Mouse (Mus musculus): ENCODE measurements around the gene Mak. TPM values are rescaled to one million over a fixed set of nuclear protein-coding genes. Genes with fewer than 3 reads are reported as not detected.
A peak's percentile ranks its signal among the peaks of the same experiment; 100 is the strongest.

Mak gene
- total and polyA plus RNA-seq, 2 experiments from 2014 or later = 1.1 to 2.2 TPM

DNA sequence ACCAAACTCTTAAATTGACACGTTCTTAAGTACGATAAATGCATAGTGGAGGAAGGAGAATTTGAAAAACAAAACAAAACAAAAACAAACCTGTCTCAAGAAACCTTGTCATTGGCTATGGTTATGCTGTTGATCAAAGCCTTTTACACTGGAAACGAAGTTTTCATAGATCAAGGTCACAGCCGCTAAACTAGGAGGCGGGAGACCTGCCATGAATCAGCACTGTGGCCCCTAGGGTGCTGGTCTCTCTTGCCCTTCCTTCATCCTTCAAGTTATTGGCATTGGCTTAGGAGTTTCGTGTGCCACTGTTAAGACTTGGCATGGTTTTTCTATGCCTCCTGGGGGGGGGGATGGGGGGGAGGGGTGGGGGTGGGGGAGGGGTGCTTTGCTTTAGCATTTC, 57.9 kb downstream of the Mak start:
- no peak for TF ChIP-seq CTCF (IDR thresholded peaks at IDR 0.05)
- Histone ChIP-seq H3K36me3 (ENCODE audit: insufficient read depth, low read length) (0 out of 2 replicates have a peak, but pooled peaks cover 6% of the 10 kb centered on the region), H3K27ac (ENCODE audit: low read depth, low read length) (no peak overlapping the region), H3K9ac (replicated peaks; ENCODE audit: low read length, poor library complexity, severe bottlenecking) (no peak overlapping the region), H3K27me3 (ENCODE audit: insufficient read depth, low read length) (no peaks in the 10 kb centered on the region), H3K9me3 (ENCODE audit: low read length) (no peaks in the 10 kb centered on the region), H3K4me3 (ENCODE audit: low read depth, low read length) (no peak overlapping the region), H3K4me2 (ENCODE audit: low read depth, low read length, poor library complexity, severe bottlenecking) (no peak overlapping the region), H3K4me1 (ENCODE audit: insufficient read depth, low read length) (peaks cover 4% of the 10 kb centered on the region; the same call in 1 of the 2 replicates)
- DNase-seq (ENCODE audit: low spot score) (no peak), ATAC-seq (ENCODE audit: low FRiP score) (no peak)
- WGBS = 84% methylated on average over 6 of the region's 6 CpGs

GRCm38 (mm10) chr13:41020494-41020893, 59.0 kb downstream of the Mak start:
- DNase-seq (ENCODE audit: low spot score) = no peak
- H3K9ac ChIP-seq (replicated peaks; ENCODE audit: low read length, poor library complexity, severe bottlenecking) = no peak overlapping the region
- H3K4me1 ChIP-seq (ENCODE audit: insufficient read depth, low read length) = peaks cover 5% of the 10 kb centered on the region; the same call in 1 of the 2 replicates
- H3K9me3 ChIP-seq (ENCODE audit: low read length) = no peaks in the 10 kb centered on the region
- ATAC-seq (ENCODE audit: low FRiP score) = no peak
- no peak overlapping the region for H3K4me2 ChIP-seq (ENCODE audit: low read depth, low read length, poor library complexity, severe bottlenecking)
- WGBS = 63% methylated on average over 7 of the region's 7 CpGs
- H3K36me3 ChIP-seq (ENCODE audit: insufficient read depth, low read length) = 0 out of 2 replicates have a peak, but pooled peaks cover 6% of the 10 kb centered on the region
- no peak for TF ChIP-seq CTCF (IDR thresholded peaks at IDR 0.05)
- H3K27ac ChIP-seq (ENCODE audit: low read depth, low read length) = no peak overlapping the region
- no peak overlapping the region for H3K4me3 ChIP-seq (ENCODE audit: low read depth, low read length)
- H3K27me3 ChIP-seq (ENCODE audit: insufficient read depth, low read length) = no peaks in the 10 kb centered on the region

DNA sequence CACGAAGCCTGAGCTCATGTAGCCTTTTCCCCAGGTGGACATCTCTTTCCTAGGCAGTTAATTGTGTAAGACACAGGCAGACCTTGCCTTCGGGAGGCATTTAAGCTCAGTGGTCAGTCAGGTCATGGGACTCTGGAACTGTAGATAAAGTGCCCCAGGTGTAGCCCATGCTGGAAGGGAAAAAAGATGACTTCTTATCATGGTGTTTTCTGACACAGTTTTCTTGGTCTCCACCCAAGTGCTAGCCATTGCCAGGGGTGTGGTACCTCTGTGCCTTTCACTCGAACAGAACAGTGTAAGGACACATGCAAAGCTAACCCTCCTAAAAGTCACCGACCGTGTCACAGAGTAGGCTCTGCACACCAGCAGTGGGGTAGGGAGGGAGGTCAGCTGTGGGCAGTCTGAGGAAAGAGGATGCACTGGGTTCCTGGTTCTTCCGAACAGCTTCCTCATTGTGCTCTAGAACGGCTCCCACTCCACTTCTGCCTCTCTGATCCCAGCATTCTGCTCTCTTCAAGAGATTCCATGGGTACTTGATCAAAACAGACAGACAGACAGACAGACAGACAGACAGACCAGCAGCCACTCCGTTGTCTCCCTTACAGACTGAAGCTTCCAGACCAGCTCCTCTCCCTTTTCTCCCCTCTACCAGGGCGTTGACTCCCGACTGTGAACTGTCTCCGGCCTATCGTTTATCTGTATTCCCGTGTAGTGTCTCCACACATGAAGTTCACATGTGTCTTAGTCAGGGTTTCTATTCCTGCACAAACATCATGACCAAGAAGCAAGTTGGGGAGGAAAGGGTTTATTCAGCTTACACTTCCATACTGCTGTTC, 60.5 kb downstream of the Mak start:
- H3K4me1 ChIP-seq (ENCODE audit: insufficient read depth, low read length) = peaks cover 8% of the 10 kb centered on the region; the same call in 1 of the 2 replicates
- DNase-seq (ENCODE audit: low spot score) (no peak), ATAC-seq (ENCODE audit: low FRiP score) (no peak)
- no peaks in the 10 kb centered on the region for H3K9me3 ChIP-seq (ENCODE audit: low read length)
- 0 out of 2 replicates have a peak, but pooled peaks cover 6% of the 10 kb centered on the region for H3K36me3 ChIP-seq (ENCODE audit: insufficient read depth, low read length)
- no peak overlapping the region for H3K27ac ChIP-seq (ENCODE audit: low read depth, low read length)
- H3K4me2 ChIP-seq (ENCODE audit: low read depth, low read length, poor library complexity, severe bottlenecking) = no peak overlapping the region
- TF ChIP-seq CTCF (IDR thresholded peaks at IDR 0.05) = no peak
- 95% methylated on average over 13 of the region's 13 CpGs for WGBS
- no peaks in the 10 kb centered on the region for H3K27me3 ChIP-seq (ENCODE audit: insufficient read depth, low read length)
- H3K4me3 ChIP-seq (ENCODE audit: low read depth, low read length) = no peak overlapping the region
- no peak overlapping the region for H3K9ac ChIP-seq (replicated peaks; ENCODE audit: low read length, poor library complexity, severe bottlenecking)

GRCm38 (mm10) chr13:41018236-41018635, 61.3 kb downstream of the Mak start:
- Histone ChIP-seq H3K4me1 (ENCODE audit: insufficient read depth, low read length) (peaks cover 8% of the 10 kb centered on the region; the same call in 1 of the 2 replicates), H3K4me2 (ENCODE audit: low read depth, low read length, poor library complexity, severe bottlenecking) (no peak overlapping the region), H3K36me3 (ENCODE audit: insufficient read depth, low read length) (peaks cover 6% of the 10 kb centered on the region; the same call in 1 of the 2 replicates), H3K4me3 (ENCODE audit: low read depth, low read length) (no peak overlapping the region), H3K9me3 (ENCODE audit: low read length) (no peaks in the 10 kb centered on the region), H3K27me3 (ENCODE audit: insufficient read depth, low read length) (no peaks in the 10 kb centered on the region), H3K9ac (replicated peaks; ENCODE audit: low read length, poor library complexity, severe bottlenecking) (no peak overlapping the region), H3K27ac (ENCODE audit: low read depth, low read length) (no peak overlapping the region)
- DNase-seq (ENCODE audit: low spot score) (no peak), ATAC-seq (ENCODE audit: low FRiP score) (no peak)
- 94% methylated on average over 9 of the region's 9 CpGs for WGBS
- no peak for TF ChIP-seq CTCF (IDR thresholded peaks at IDR 0.05)

DNA sequence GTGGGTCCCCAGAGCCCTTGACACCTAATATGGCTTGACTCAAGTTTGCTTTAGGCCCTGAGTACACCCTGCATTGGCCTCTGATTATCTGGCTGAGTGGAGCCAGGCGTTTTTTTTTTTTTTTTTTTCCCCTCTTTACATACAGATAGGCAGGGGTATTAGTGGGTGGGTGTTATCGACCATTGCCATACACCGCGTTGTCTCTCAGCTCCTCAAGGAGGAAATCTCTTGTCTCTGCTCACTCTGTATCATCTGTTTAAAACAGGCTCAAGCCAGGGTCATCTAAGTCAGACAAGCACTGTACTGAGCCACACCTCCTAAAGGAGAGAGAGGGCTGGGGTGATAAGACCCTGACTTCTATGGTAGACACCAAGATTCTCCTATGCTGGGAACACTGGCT, 61.7 kb downstream of the Mak start:
- 87% methylated on average over 4 of the region's 4 CpGs for WGBS
- TF ChIP-seq CTCF (IDR thresholded peaks at IDR 0.05) = no peak
- Histone ChIP-seq H3K36me3 (ENCODE audit: insufficient read depth, low read length) (peaks cover 10% of the 10 kb centered on the region), H3K27ac (ENCODE audit: low read depth, low read length) (no peak overlapping the region), H3K4me3 (ENCODE audit: low read depth, low read length) (no peak overlapping the region), H3K27me3 (ENCODE audit: insufficient read depth, low read length) (no peaks in the 10 kb centered on the region), H3K9ac (replicated peaks; ENCODE audit: low read length, poor library complexity, severe bottlenecking) (no peak overlapping the region), H3K4me2 (ENCODE audit: low read depth, low read length, poor library complexity, severe bottlenecking) (no peak overlapping the region), H3K9me3 (ENCODE audit: low read length) (no peaks in the 10 kb centered on the region), H3K4me1 (ENCODE audit: insufficient read depth, low read length) (peaks cover 8% of the 10 kb centered on the region; the same call in 1 of the 2 replicates)
- DNase-seq (ENCODE audit: low spot score) (no peak), ATAC-seq (ENCODE audit: low FRiP score) (no peak)

DNA sequence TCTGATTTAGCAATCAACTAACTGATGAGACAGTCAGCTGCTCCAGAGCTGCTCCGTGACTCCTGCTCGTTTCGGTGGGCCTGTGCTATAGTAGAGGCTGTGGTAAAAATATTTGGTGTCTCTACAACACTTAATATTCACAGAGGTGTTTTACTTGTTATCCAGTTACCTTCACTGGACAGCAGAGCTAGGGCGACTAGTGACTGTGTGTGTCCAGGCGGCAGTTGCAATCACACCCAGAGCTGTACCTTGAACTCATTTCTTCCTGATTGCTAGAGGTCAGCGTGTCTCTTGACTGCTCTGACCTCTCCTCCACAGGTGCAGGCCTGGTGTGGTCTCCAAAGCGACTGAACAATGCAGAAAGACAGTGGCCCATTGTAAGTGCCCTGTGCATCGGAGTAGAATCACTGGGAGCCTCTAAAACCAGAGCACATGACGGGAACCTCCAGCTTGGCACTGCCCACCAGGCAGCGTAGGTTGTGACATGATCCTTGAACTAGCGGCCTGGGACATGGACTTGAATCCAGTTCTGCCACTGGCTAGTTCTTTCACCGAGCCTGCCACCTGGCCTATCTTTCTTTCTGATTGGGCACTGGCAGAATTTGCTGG, 62.6 kb downstream of the Mak start:
- 39% methylated on average over 12 of the region's 12 CpGs for WGBS

More for the DNA sequence above, 62.6 kb downstream of the Mak start:
- Histone ChIP-seq H3K27me3 (ENCODE audit: insufficient read depth, low read length) (no peaks in the 10 kb centered on the region), H3K36me3 (ENCODE audit: insufficient read depth, low read length) (peaks cover 16% of the 10 kb centered on the region), H3K4me2 (ENCODE audit: low read depth, low read length, poor library complexity, severe bottlenecking) (peak overlapping the region; percentile 58), H3K9me3 (ENCODE audit: low read length) (no peaks in the 10 kb centered on the region), H3K4me1 (ENCODE audit: insufficient read depth, low read length) (peaks cover 8% of the 10 kb centered on the region; the same call in 1 of the 2 replicates), H3K9ac (replicated peaks; ENCODE audit: low read length, poor library complexity, severe bottlenecking) (peak overlapping the region; percentile 9), H3K4me3 (ENCODE audit: low read depth, low read length) (peak overlapping the region; percentile 56), H3K27ac (ENCODE audit: low read depth, low read length) (peak overlapping the region; percentile 62)
- no peak for TF ChIP-seq CTCF (IDR thresholded peaks at IDR 0.05)
- DNase-seq (ENCODE audit: low spot score) = no peak
- ATAC-seq (ENCODE audit: low FRiP score) = peak; percentile 14; the same call in 1 of the 2 replicates

Measured in midbrain, postnatal 0 days (tissue).